Mouse (Mus musculus): ENCODE measurements around the gene Rbm12b1.
"Not testable (repeated sequence)": the region's sequence is repeated elsewhere in the genome, so short reads cannot be mapped to it uniquely, and the experiment has no call there.

The Rbm12b1 gene

GRCm38 (mm10) chr4:12140141-12140567 lies at the start of gene Rbm12b1:
Gene Rbm12b1, plus strand, starts transcription at chr4:12140264.
- in situ Hi-C loops (cut with MboI), result not testable (repeated sequence)

- in situ Hi-C loops (cut with MboI), result not testable (repeated sequence)
Observed at GRCm38 (mm10) chr4:12140592-12141062, 563 bp downstream of the Rbm12b1 start.

GRCm38 (mm10) chr4:12141516-12141915 lies 1.5 kb downstream of the Rbm12b1 start:
- in situ Hi-C loops (cut with MboI), result not testable (repeated sequence)

- in situ Hi-C loops (cut with MboI), result no loop called here
Observed at GRCm38 (mm10) chr4:12147660-12148059, 7.6 kb downstream of the Rbm12b1 start.

GRCm38 (mm10) chr4:12170986-12171317 lies 30.9 kb downstream of the Rbm12b1 start:
- in situ Hi-C loops (cut with MboI), result no loop called here

GRCm38 (mm10) chr4:12171318-12172091 lies 31.4 kb downstream of the Rbm12b1 start, which contains the start of gene Fam92a:
Gene Fam92a, minus strand, starts transcription at chr4:12172015.
- in situ Hi-C loops (cut with MboI), result no loop called here

GRCm38 (mm10) chr4:12178992-12179391 lies 38.9 kb downstream of the Rbm12b1 start:
- in situ Hi-C loops (cut with MboI), result no loop called here

Data from mature B cell (primary cell).